Mouse (Mus musculus): ENCODE data around the gene Klhl40. TPM values are rescaled to one million over a fixed set of nuclear protein-coding genes. Genes with fewer than 3 reads are reported as not detected.

Klhl40 gene
- total RNA-seq, 2 experiments from 2014 or later, result 2.8 to 3.5 TPM

DNA sequence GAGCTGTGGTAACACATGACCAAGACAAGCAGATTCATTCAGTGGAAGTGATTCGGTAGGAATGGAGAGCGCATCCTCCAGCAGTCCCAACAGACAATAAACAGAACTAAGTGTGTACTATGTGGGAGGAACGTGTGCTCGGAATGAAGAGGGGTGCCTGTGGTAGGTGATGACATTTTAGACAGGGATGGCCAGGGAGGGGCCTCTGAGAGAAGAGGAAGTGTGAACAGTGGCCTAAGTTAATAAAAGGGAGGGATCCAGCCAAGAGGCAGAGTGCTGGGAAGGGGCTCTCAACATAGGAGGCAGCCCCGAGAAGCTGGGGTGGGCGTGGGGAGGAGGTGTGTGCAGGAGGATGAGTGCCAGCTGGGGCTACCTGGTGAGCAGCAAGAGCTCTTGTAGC, 50.9 kb downstream of the Klhl40 start:
- DNase-seq, result no peak

DNA sequence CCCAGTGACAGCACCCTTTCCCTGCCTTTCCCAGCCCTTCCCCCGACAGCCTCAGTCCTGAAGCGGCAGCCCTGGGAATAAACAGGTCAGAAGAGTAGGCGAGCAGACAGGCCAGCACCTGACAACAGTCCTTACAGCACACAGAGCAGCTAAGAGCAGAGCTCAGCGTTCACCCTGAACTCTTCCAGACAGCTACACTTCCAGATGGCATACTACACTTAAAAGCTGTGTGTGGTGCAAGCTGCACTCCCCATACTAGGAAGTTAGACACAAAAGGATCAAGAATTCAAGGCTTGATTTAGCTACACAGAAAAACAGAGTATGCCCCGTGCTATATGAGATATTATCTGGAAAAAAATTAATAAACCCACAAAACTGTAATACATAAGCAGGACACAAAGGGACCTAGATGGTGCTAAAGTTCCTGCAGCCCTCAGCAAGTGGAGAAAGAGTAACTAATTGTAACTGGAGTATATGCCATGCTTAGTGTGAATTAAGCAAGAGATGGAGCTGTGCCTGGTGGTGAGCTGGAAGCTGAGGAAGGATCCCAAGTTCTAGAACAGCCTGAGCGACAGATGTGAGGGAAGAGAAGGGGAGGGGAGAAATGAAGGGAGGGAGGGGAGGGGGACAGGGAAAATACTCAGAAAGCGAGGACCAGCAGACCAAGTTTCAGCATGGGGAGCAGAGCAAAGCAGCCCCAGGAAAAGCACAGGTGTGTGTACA, 52.0 kb downstream of the Klhl40 start:
- DNase-seq, result no peak

DNA sequence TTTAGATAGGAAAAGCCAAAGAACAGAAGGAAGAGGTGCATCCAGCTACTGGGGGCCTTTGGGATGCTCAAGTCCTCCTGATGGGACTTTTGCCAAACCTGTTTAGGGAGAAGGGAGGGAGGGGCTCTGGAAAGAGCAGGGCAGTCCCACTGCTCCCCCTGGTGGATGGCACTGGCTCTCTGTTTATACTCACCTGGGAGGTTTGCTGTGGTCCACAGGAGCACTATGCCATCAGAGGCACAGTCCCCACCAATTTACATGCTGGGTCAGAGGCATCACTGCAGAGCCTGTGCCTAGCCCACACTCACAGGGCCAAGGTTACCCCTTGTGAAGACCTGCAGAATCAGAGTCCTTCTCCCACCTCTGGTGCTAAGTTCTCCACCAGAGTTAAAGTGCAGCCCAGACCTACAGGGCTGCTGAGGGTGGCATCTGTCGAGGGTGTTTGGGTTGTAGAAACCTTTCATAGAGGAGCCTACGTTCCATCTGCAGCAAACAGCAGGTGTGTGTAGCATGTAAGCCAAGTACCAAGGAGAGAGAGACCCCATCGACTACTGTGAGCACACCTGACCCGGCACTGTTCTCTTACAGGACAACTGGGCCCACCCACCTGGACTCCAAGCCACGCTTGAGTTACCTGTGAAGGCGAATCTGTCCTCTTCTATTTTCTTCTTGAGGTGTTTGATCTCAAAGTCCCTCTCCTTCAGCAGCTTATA, 53.0 kb downstream of the Klhl40 start:
- DNase-seq, result no peak

DNA sequence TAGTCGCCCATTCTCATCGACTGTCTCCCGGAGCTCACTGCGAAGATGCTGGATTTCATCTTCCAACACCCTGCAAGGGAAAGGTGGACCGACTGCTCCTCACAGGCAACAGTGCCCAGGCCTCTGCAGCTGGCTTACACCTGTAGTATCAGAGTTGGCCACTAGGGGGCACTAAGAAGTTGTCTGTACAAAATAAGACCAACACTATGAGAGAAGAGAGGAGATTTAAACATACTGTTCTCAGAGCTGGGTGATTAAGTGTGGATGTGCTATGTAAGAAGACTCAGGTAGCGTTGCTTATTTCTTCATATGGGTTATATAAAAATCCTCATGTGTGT, 53.5 kb downstream of the Klhl40 start:
- peak; percentile 71 to 81 for DNase-seq

Other genes starting within 250 kb of the Klhl40 start
- gene Lyzl4, start 135.5 kb upstream of the Klhl40 start, total RNA-seq (2021), result 1 to 10 TPM in 1 of 2 experiments, under 1 TPM in 1; 0.37 to 1.6 TPM
- gene Vipr1, start 134.9 kb upstream of the Klhl40 start, total RNA-seq (2021), result 10 to 100 TPM; 15.0 to 18.7 TPM
- 10 to 100 TPM; 31.7 to 31.8 TPM for gene Sec22c, start 72.1 kb upstream of the Klhl40 start, total RNA-seq (2021)
- 10 to 100 TPM; 73.2 to 84.3 TPM for gene Ss18l2, start 67.3 kb upstream of the Klhl40 start, total RNA-seq (2021)
- 100 to 1,000 TPM in 1 of 2 experiments, 10 to 100 TPM in 1; 99.0 to 145 TPM for gene Nktr, start 58.4 kb upstream of the Klhl40 start, total RNA-seq (2021)
- gene Zfp651, start 18.3 kb upstream of the Klhl40 start, total RNA-seq (2021), result 100 to 1,000 TPM; 105 to 106 TPM
- gene Hhatl, start 14.9 kb downstream of the Klhl40 start, total RNA-seq (2021), result 10 to 100 TPM; 14.6 to 15.9 TPM
- gene Ccdc13, start 61.9 kb downstream of the Klhl40 start, total RNA-seq (2021), result 1 to 10 TPM; 7.5 to 9.7 TPM
- gene Higd1a, start 80.8 kb downstream of the Klhl40 start, total RNA-seq (2021), result 10 to 100 TPM; 90.4 to 93.2 TPM
- gene Ackr2, start 120.7 kb downstream of the Klhl40 start, total RNA-seq (2021), result 1 to 10 TPM; 1.3 to 1.5 TPM
- not detected for gene Cyp8b1, start 138.7 kb downstream of the Klhl40 start, total RNA-seq (2021)
- 1 to 10 TPM; 5.8 to 6.8 TPM for gene Fam198a, start 173.4 kb downstream of the Klhl40 start, total RNA-seq (2021)
- 10 to 100 TPM; 41.2 to 44.0 TPM for gene Pomgnt2, start 219.5 kb downstream of the Klhl40 start, total RNA-seq (2021)

All from layer of hippocampus, postnatal 36 days (tissue).